Mouse (Mus musculus) C2C12 (cell line): ENCODE measurements around the gene Drd5.

Experiments
- CEBPB ChIP-seq: IDR thresholded peaks from one replicate; pipeline ENCODE4 v1.6.1; 2011; ENCODE audit warnings: low read depth, mild to moderate bottlenecking, control low read depth, moderate library complexity
- CTCF ChIP-seq: IDR thresholded peaks from one replicate; pipeline ENCODE4 v1.5.1; 2011; ENCODE audit not compliant: control insufficient read depth, insufficient read depth, insufficient read length
- FOSL1 ChIP-seq: IDR thresholded peaks from one replicate; pipeline ENCODE4 v1.8.0; 2011; ENCODE audit warnings: mild to moderate bottlenecking, low read length; ENCODE audit not compliant: poor library complexity, insufficient read depth, severe bottlenecking
- MYOD1 ChIP-seq: IDR thresholded peaks from one replicate; pipeline ENCODE4 v1.6.1; 2011; ENCODE audit warnings: low read depth; ENCODE audit not compliant: control insufficient read depth, insufficient read length
- USF1 ChIP-seq: IDR thresholded peaks from one replicate; pipeline ENCODE4 v1.6.1; 2011; ENCODE audit warnings: low read depth, mild to moderate bottlenecking, control low read depth, moderate library complexity

- no peak for TF ChIP-seq CTCF
- no peak for TF ChIP-seq CEBPB
- TF ChIP-seq FOSL1: no peak
- no peak for TF ChIP-seq USF1
- no peak for TF ChIP-seq MYOD1
Measured at GRCm38 (mm10) chr5:38288476-38288875, 30.7 kb upstream of the Drd5 start.
